Mouse (Mus musculus) activated CD4-positive, CD25-positive, alpha-beta regulatory T cell, adult 4 months (primary cell): Measurements from ENCODE around the gene 4930430F08Rik. TPM values are rescaled to one million over a fixed set of nuclear protein-coding genes. Genes with fewer than 3 reads are reported as not detected.

Source experiments
- polyA plus RNA-seq, 2 experiments: library from polyadenylated mRNA; unstranded; fragments of 100-300 nt; shearing (Covaris generic); gene quantifications; one replicate each; pipeline ENCODE4 v1.2.1; 2017

The 4930430F08Rik gene
- polyA plus RNA-seq, 2 experiments from 2014 or later = 8.9 to 10.6 TPM

Other genes starting within 250 kb of the 4930430F08Rik start
- not detected for gene Gm4302, start 249.6 kb downstream of the 4930430F08Rik start, polyA plus RNA-seq
- not detected for gene Gm4303, start 244.5 kb downstream of the 4930430F08Rik start, polyA plus RNA-seq
- not detected for gene Gm4305, start 239.3 kb downstream of the 4930430F08Rik start, polyA plus RNA-seq
- gene Gm4307, start 229.1 kb downstream of the 4930430F08Rik start, polyA plus RNA-seq = not detected
- not detected for gene Gm4312, start 207.9 kb downstream of the 4930430F08Rik start, polyA plus RNA-seq
- 1 to 10 TPM; 1.3 to 2.9 TPM for gene Tmtc3, start 103.1 kb downstream of the 4930430F08Rik start, polyA plus RNA-seq
- gene Cep290, start 102.9 kb downstream of the 4930430F08Rik start, polyA plus RNA-seq = 1 to 10 TPM; 3.7 to 5.2 TPM
- gene 1700017N19Rik, start 61 bp upstream of the 4930430F08Rik start, polyA plus RNA-seq = not detected